Mouse (Mus musculus): ENCODE results near the gene Flg.

Gene Flg

DNA sequence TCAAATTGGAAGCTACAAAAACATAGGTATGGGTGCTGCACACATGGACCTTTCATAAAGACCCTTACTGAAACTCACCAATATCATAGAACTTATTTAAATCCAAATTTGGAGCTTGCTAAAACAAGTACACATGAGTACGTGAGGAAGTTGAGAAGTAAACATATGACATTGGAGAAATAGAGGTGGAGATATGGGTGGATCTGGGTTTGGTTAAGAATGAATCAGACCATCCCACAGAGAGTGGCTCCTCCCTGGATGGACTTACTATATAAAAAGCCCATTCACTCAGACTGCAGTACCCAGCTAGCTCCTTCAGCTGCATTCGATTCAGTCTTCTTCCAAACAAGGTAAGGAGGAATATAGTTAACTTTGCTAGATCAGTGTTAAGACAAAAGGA, at the start of gene Flg:
Gene Flg, plus strand, starts transcription at position 301 of the 400 bp plus-strand sequence.
- in situ Hi-C loops (cut with MboI, MseI): no loop called here

DNA sequence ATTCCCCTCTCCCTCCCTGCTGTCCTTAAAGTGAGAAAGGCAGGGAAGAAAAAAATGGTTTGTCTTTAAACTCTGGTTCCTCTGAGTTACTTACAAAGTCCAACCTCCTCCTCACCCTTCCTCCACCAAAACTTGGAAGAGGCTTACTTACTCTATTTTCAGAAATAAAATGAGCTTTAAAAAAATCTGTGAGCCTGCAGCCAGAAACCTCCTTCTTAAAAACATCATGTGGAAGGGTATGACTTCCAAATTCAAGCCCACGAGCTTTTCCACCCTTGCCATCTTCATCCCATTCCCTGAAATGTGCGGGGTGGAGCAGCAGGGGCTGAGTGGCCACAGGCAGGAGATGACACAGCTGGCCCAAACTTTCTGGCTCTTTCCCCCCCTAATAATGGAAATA, 24.2 kb downstream of the Flg start:
- in situ Hi-C loops (cut with MboI, MseI): no loop called here

DNA sequence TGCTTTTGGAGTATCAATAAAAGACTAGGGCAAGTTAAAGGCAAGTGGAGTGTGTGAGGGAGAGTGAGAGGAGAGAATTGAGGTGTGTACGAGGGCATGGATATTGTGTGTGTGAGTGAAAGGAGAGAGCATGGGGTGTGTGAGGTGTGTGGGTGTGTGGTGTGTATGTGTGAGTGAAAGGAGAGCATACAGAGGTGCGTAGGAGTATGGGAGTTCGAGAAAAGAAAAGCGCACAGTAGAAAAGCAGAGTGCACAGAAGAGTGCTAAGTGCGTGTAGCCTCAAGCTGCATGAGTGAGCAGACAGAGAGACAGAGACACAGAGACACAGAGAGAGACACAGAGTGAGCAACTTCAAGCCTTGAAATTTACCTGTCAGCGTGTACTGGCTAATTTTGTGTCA, 26.5 kb downstream of the Flg start:
- in situ Hi-C loops (cut with MboI, MseI): no loop called here

DNA sequence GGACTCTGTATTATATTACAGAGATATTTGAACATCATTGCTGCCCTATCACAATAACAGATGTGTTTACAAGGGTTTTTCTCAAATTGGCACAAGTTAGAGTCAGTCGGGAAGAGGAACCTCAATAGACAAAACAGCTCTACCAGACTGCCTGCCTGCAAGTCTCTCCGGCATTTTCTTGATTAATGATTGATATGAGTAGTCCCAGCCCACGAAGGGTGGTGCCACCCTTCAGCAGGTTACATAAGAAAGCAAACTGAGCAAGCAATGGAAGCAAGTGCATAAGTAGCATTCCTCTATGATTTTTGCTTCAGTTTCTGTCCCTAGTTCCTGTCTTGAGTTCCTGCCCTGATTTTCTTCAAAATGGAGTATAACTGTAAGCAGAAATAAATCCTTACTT, 28.6 kb downstream of the Flg start:
- in situ Hi-C loops (cut with MboI, MseI): no loop called here

DNA sequence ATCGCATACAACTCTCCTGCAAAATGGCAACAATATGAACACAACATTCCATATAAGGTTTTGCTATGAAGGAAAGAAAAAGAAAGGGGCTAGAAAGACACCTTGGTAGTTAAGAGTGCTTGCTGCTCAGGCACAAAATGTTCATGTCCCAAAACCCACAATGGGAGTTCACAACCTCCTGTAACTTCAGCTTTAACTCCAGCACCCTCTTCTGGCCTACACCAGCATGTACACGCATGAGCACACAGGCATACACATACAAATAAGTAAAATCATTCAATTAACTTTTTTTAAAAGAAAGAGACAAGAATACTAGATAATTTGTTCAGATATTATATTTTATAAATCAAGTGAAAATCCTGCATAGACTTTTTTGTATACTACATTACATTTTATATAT, 32.8 kb downstream of the Flg start:
- in situ Hi-C loops (cut with MboI, MseI): no loop called here

DNA sequence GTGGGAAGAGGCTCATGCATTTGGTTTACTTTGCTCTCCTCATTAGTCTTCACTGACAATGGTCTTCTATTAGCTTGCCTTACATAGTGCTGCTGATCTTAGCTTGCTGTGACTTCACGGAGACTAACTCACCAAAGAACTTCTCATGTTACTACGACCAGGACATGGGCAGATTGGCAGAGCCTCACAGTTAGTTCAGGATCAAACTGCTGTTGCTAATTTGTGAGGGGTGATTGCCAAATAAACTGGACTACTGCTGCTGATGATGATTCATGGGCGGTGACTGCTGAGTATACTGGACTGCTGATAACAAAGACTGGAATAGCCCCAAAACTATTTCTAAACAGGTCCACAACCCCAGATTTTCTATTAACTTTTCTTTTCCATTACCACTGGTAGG, 38.0 kb downstream of the Flg start:
- in situ Hi-C loops (cut with MboI, MseI): no loop called here

DNA sequence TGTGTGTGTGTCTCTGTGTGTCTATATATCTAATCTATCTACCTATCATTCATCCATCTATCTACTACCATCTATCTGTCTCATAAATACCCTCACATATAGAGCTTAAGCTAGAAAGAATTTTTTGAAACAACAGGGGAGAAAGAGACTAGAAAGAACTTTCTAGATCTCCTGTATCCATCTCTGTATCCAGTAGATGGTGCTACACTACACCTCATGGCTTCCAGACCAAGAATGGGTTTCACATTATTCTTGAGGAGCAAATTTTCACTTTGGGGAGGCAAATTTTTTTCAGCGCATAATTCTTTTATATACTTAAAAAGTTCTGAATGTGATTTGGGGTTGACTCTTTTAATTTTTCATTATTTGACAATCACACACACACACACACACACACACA, 41.1 kb downstream of the Flg start:
- in situ Hi-C loops (cut with MboI, MseI): no loop called here

DNA sequence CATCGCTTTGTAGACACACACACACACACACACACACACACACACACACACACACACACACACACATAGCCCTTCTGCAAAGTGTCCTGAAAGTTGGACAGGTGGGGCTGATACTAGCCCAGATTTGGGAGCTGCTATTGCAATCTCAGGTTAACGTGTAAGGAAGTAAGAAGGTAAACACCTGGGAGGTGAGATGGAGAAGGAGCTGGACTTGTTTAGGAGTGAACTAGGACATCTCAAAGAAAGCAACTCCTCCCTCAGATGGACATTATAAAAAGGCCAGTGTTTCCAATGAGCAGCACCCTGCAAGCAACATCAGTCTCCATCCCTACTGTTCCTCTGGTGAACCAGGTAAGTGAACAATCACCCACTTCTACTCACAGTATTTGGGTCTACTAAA, 46.1 kb downstream of the Flg start, which contains the start of gene Hrnr:
Gene Hrnr, plus strand, starts transcription at position 301 of the 400 bp plus-strand sequence.
- in situ Hi-C loops (cut with MboI, MseI): no loop called here

DNA sequence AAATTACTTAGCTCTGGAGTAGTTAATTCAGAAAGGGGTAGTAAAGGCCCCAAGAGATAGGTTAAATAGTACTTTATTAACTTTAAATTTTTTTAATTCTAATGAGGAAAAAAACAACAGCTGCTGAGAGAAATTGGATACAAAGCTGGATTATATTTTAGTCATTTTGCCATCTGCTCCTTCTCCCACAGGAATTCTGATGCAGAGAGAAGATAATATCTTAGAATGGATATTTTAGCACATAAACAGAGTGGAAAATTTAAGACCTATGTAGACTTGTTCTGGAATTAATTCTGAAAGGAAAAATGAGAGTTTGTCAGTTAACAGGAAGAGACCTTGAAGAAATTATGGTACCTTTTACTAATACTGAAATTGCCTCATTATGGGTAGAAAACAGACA, 64.4 kb downstream of the Flg start:
- in situ Hi-C loops (cut with MboI, MseI): no loop called here

DNA sequence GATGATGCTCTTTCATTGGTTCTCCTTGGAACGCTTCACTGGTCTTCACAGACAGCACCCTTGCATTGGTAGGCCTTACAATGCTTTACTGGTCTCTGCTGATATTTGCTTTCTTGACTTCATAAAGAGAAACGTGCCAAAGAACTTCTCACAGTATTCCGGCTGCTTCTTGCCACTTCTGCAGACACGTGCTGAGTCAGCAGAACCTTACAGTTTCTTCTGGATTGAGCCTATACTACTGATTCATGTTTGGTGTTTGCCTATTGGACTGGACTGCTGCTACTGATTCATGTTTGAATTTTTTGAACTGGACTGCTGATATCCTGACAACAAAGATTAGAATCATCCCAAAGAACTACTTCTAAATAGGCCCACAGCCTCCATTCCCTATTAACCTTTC, 66.7 kb downstream of the Flg start:
- in situ Hi-C loops (cut with MboI, MseI): no loop called here

Measured in T-helper 1 cell (primary cell).